ENCODE assay signal across 27 mouse cellular contexts in the genomic region with DNA sequence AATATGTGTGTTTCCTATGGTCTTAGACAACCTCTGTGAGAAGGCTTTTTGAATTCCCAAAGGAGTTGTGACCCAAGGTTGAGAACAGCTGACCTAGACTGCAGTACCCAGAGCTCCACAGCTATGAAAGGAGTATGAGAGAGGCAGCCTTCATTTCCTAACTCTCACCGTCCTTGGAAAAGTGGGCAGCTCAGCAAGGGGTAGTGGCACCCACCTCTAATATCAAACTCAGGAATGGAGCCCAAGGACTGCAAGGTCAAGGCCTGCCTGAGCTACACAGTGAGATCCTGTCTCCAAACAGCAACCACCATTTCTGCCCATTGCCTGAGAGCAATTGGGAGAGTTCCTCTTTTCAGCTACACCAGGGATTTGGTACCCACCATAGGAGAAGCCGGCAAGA. TPM values are rescaled to one million over a fixed set of nuclear protein-coding genes. Genes with fewer than 3 reads are reported as not detected.
A peak's percentile ranks its signal among the peaks of the same experiment; 100 is the strongest.
DNase-seq lines count a peak whose midpoint lies in the region; ATAC-seq lines count a peak whose summit lies in the region.
"Had no signal": no experiment of that assay in that cellular context is flagged by ENCODE, and none has a peak within 500 bp of the region (broad histone marks: within the 10 kb centered on the region; RNA-seq: fewer than 3 reads in every experiment).

No protein-coding gene starts in this region.

- no peaks in the 10 kb centered on the region for H3K27me3 ChIP-seq in midbrain, embryonic 13.5 days
- no peaks in the 10 kb centered on the region for H3K27me3 ChIP-seq in midbrain, embryonic 11.5 days (ENCODE audit: control insufficient read depth, insufficient read depth, low read length)
- H3K27me3 ChIP-seq: CH12.LX; embryonic facial prominence, embryonic 13.5 days; embryonic facial prominence, embryonic 15.5 days; forebrain, embryonic 12.5 days; Patski had no signal

- H3K4me2 ChIP-seq in midbrain, embryonic 13.5 days (replicated peaks), result no peak overlapping the region
- H3K4me2 ChIP-seq in midbrain, embryonic 11.5 days, result no peak overlapping the region
- H3K4me2 ChIP-seq: embryonic facial prominence, embryonic 13.5 days; embryonic facial prominence, embryonic 15.5 days; forebrain, embryonic 12.5 days had no signal

- peak; percentile 54 to 78 for DNase-seq in adrenal gland, adult (ENCODE audit: inconsistent age in 2 of 2, low spot score in 1 of 2)
- no peak for DNase-seq in adrenal gland, adult 8-10 months
- no peak for DNase-seq in midbrain, embryonic 11.5 days (ENCODE audit: low spot score, missing footprints)
- no peak for DNase-seq in adipocyte (ENCODE audit: low spot score)
- DNase-seq: adrenal gland, adult 2 months; adrenal gland, postnatal 14 days; B cell, adult 2 months; cerebellum, adult 11 months; cerebellum, adult 18-20 months; cerebellum, adult 8-10 months; cerebellum, adult 9-11 months; cerebellum, postnatal 14 days; cerebellum, postnatal 36 days; embryo, embryonic 11 days had no signal

- peaks cover 51% of the 10 kb centered on the region for H3K36me3 ChIP-seq in midbrain, embryonic 13.5 days
- 0 out of 2 replicates have a peak, but pooled peaks cover 2% of the 10 kb centered on the region for H3K36me3 ChIP-seq in midbrain, embryonic 11.5 days (ENCODE audit: control insufficient read depth, insufficient read depth, low read length)

- 0 out of 2 replicates have a peak overlapping the region, but pooled peaks have one; percentile 8 for H3K9ac ChIP-seq in midbrain, embryonic 13.5 days (replicated peaks)
- no peak overlapping the region for H3K9ac ChIP-seq in midbrain, embryonic 11.5 days (ENCODE audit: low read length)
- H3K9ac ChIP-seq: embryonic facial prominence, embryonic 13.5 days; embryonic facial prominence, embryonic 15.5 days; forebrain, embryonic 12.5 days had no signal

- H3K9me3 ChIP-seq in midbrain, embryonic 13.5 days, result no peaks in the 10 kb centered on the region
- H3K9me3 ChIP-seq in midbrain, embryonic 11.5 days (ENCODE audit: control insufficient read depth, low read length), result no peaks in the 10 kb centered on the region
- H3K9me3 ChIP-seq: embryonic facial prominence, embryonic 13.5 days; embryonic facial prominence, embryonic 15.5 days; forebrain, embryonic 12.5 days; G1E had no signal

- no peak overlapping the region for H3K27ac ChIP-seq in midbrain, embryonic 13.5 days
- no peak overlapping the region for H3K27ac ChIP-seq in midbrain, embryonic 11.5 days (ENCODE audit: low read depth, low read length)
- H3K27ac ChIP-seq in brown adipose tissue, adult 24 weeks (replicated peaks; ENCODE audit: low read depth, low read length), result peak overlapping the region; percentile 90
- H3K27ac ChIP-seq: embryonic facial prominence, embryonic 13.5 days; embryonic facial prominence, embryonic 15.5 days; forebrain, embryonic 12.5 days had no signal

- ATAC-seq in midbrain, embryonic 13.5 days, result no peak
- ATAC-seq in midbrain, embryonic 11.5 days (ENCODE audit: low FRiP score), result no peak
- peak; percentile 34; the same call in 1 of the 2 replicates for ATAC-seq in granulocyte monocyte progenitor cell, adult 5-6 weeks (replicated peaks; ENCODE audit: poor library complexity, severe bottlenecking)
- ATAC-seq in frontal cortex, adult (ENCODE audit: low TSS enrichment), result no peak
- ATAC-seq: CD4-positive, CD25-positive, alpha-beta regulatory T cell, adult 4 months; forebrain, embryonic 14.5 days; forebrain, embryonic 16.5 days; Patski had no signal

- WGBS in midbrain, embryonic 13.5 days, result 77% methylated on average over 2 of the region's 2 CpGs
- WGBS in midbrain, embryonic 11.5 days, result 73% methylated on average over 2 of the region's 2 CpGs

- no peaks in the 10 kb centered on the region for H3K4me1 ChIP-seq in midbrain, embryonic 13.5 days (replicated peaks)
- no peaks in the 10 kb centered on the region for H3K4me1 ChIP-seq in midbrain, embryonic 11.5 days (ENCODE audit: control insufficient read depth, insufficient read depth, low read length)
- peaks cover 35% of the 10 kb centered on the region for H3K4me1 ChIP-seq in brown adipose tissue, adult 24 weeks (ENCODE audit: control insufficient read depth, insufficient read depth, insufficient read length, low read length)
- H3K4me1 ChIP-seq: embryonic facial prominence, embryonic 13.5 days; forebrain, embryonic 12.5 days had no signal

- no peak overlapping the region for H3K4me3 ChIP-seq in midbrain, embryonic 13.5 days (replicated peaks)
- no peak overlapping the region for H3K4me3 ChIP-seq in midbrain, embryonic 11.5 days (ENCODE audit: low read depth, low read length)
- no peak overlapping the region for H3K4me3 ChIP-seq in brown adipose tissue, adult 24 weeks (ENCODE audit: insufficient read depth, low read depth, low read length)
- H3K4me3 ChIP-seq: embryonic facial prominence, embryonic 13.5 days; embryonic facial prominence, embryonic 15.5 days; forebrain, embryonic 12.5 days had no signal

RNA-seq across cellular contexts. Expression of a gene that starts 10.8 kb away (rescaled TPM):
- 100 to 1,000 TPM; 217 to 234 (median 223) TPM for total RNA-seq in adrenal gland, adult 8-10 months (2022)
- 85.2 TPM in 2 replicates for polyA plus RNA-seq in midbrain, embryonic 13.5 days (2015; fragmentation: Nextera tagmentation; extraction: Ambion mirVana)
- polyA plus RNA-seq in midbrain, embryonic 11.5 days (2014; fragmentation: Nextera tagmentation; extraction: Ambion mirVana), result 116 and 127 TPM in 2 replicates
- 113 and 190 TPM in 2 replicates for polyA plus RNA-seq in brown adipose tissue, adult 24 weeks (2012; ENCODE audit: insufficient read depth, insufficient read length, missing spikeins)
- 686 and 801 TPM in 2 replicates for total RNA-seq in granulocyte monocyte progenitor cell, adult 5-6 weeks (2014; fragmentation: Nextera tagmentation)
- total RNA-seq in granulocyte monocyte progenitor cell, adult 5-6 weeks (2017), result 939 and 1,342 TPM in 2 replicates

RNA-seq across cellular contexts. Expression of a gene that starts 21.8 kb away (rescaled TPM):
- under 1 TPM; 0.17 to 0.42 (median 0.35) TPM for total RNA-seq in adrenal gland, adult 8-10 months (2022)
- polyA plus RNA-seq in midbrain, embryonic 13.5 days (2015; fragmentation: Nextera tagmentation; extraction: Ambion mirVana), result 0.40 and 0.46 TPM in 2 replicates
- 0.29 and 0.40 TPM in 2 replicates for polyA plus RNA-seq in midbrain, embryonic 11.5 days (2014; fragmentation: Nextera tagmentation; extraction: Ambion mirVana)
- 0.38 TPM in 1 of 2 replicates, not detected in the other for polyA plus RNA-seq in brown adipose tissue, adult 24 weeks (2012; ENCODE audit: insufficient read depth, insufficient read length, missing spikeins)
- total RNA-seq in granulocyte monocyte progenitor cell, adult 5-6 weeks (2014; fragmentation: Nextera tagmentation), result 0.11 TPM in 1 of 2 replicates, not detected in the other
- 0.09 TPM in 1 of 2 replicates, not detected in the other for total RNA-seq in granulocyte monocyte progenitor cell, adult 5-6 weeks (2017)
- polyA plus RNA-seq: CD4-positive, CD25-positive, alpha-beta regulatory T cell, adult 4 months had no signal

Comparison
In these comparisons a context has a peak if more than half of its experiments do, and no peak if none do; other contexts are left out.
1. DNase-seq: peak in adrenal gland, adult (2 of 2); none in adrenal gland, adult 8-10 months (single experiment), midbrain, embryonic 11.5 days (single experiment) and adipocyte (single experiment).